Mouse (Mus musculus) embryonic facial prominence, embryonic 14.5 days (tissue): ENCODE measurements at regions not wholly inside any gene's neighbourhood (a gene's known extent, or its start where the extent isn't known, plus 50 kb on each side); places are given as distances from the start of the nearest gene placed in this dataset. TPM values are rescaled to one million over a fixed set of nuclear protein-coding genes. Genes with fewer than 3 reads are reported as not detected.

Source experiments
- ATAC-seq: fragments of 200-750 bp; cut with Nextera tagmentation; 2 replicates; pipeline ENCODE4 v1.8.0; 2017; ENCODE audit warnings: low read depth, moderate number of reproducible peaks, moderate TSS enrichment
- DNase-seq: peaks from one replicate; pipeline ENCODE4 v3.0.0-alpha.2; 2015; ENCODE audit warnings: low spot score
- H3K27ac ChIP-seq: fragments of 300-500 bp; sonication (generic); replicated peaks from 2 replicates; pipeline ENCODE4 v1.5.1; 2014; ENCODE audit warnings: low read depth, mild to moderate bottlenecking, low read length, moderate library complexity
- H3K27me3 ChIP-seq: fragments of 300-500 bp; sonication (generic); replicated peaks from 2 replicates; pipeline ENCODE4 v1.6.1; 2014; ENCODE audit warnings: low read length; ENCODE audit not compliant: control insufficient read depth, insufficient read depth
- H3K36me3 ChIP-seq: fragments of 300-500 bp; sonication (generic); 2 replicates; pipeline ENCODE4 v1.6.1; 2014; ENCODE audit warnings: low read length, mixed read lengths; ENCODE audit not compliant: control insufficient read depth, insufficient read depth
- H3K4me1 ChIP-seq: fragments of 300-500 bp; sonication (generic); 2 replicates; pipeline ENCODE4 v1.6.1; 2014; ENCODE audit warnings: antibody characterized with exemption, low read length; ENCODE audit not compliant: control insufficient read depth, insufficient read depth
- H3K4me2 ChIP-seq: fragments of 300-500 bp; sonication (generic); 2 replicates; pipeline ENCODE4 v1.6.1; 2014; ENCODE audit warnings: low read depth, mild to moderate bottlenecking, low read length, moderate library complexity, mixed read lengths
- H3K4me3 ChIP-seq: fragments of 300-500 bp; sonication (generic); 2 replicates; pipeline ENCODE4 v1.5.1; 2014; ENCODE audit warnings: low read depth, mild to moderate bottlenecking, low read length
- H3K9ac ChIP-seq: fragments of 300-500 bp; sonication (generic); 2 replicates; pipeline ENCODE4 v1.6.1; 2014; ENCODE audit warnings: low read depth, mild to moderate bottlenecking, low read length, moderate library complexity, mixed read lengths
- H3K9me3 ChIP-seq: fragments of 300-500 bp; sonication (generic); 2 replicates; pipeline ENCODE4 v1.6.1; 2016; ENCODE audit warnings: low read length; ENCODE audit not compliant: control insufficient read depth
- WGBS: fragments of 180-500 bp; shearing (Covaris S2); extraction: QIAGEN DNeasy Blood & Tissue Kit; methylation state at CpG from one replicate; pipeline ENCODE4 v1.1.7; 2014; 5-methylcytosine and 5-hydroxymethylcytosine counted together
- microRNA-seq: library from miRNA; unstranded; fragments of <30 nt; microRNA quantifications from one replicate; pipeline ENCODE4, GENCODE M21; 2016; ENCODE audit warnings: borderline number of aligned reads

GRCm38 (mm10) chr14:100348336-100349164 is 64.1 kb upstream of the Klf12 start:
- Histone ChIP-seq H3K9ac (no peak overlapping the region), H3K27ac (no peak overlapping the region), H3K36me3 (no peaks in the 10 kb centered on the region), H3K27me3 (no peaks in the 10 kb centered on the region), H3K9me3 (no peaks in the 10 kb centered on the region), H3K4me2 (no peak overlapping the region), H3K4me1 (peaks cover 8% of the 10 kb centered on the region), H3K4me3 (no peak overlapping the region)
- 89% methylated on average over 4 of the region's 4 CpGs for WGBS
- ATAC-seq (no peak), DNase-seq (no peak)

- no peaks in the 10 kb centered on the region for H3K27me3 ChIP-seq
- no peak overlapping the region for H3K9ac ChIP-seq
- 89% methylated on average over 4 of the region's 4 CpGs for WGBS
- no peak for ATAC-seq
- H3K27ac ChIP-seq, result no peak overlapping the region
- no peak for DNase-seq
- no peaks in the 10 kb centered on the region for H3K4me1 ChIP-seq
- H3K36me3 ChIP-seq, result no peaks in the 10 kb centered on the region
- no peak overlapping the region for H3K4me3 ChIP-seq
- no peak overlapping the region for H3K4me2 ChIP-seq
- no peaks in the 10 kb centered on the region for H3K9me3 ChIP-seq
Measured at GRCm38 (mm10) chr14:100336926-100337325, 52.4 kb upstream of the Klf12 start.

Small RNA genes in the stretch of these regions (microRNA-seq; reads per million reads assigned to microRNA genes)
- gene Gm22401, result not detected
